Mouse (Mus musculus): Measurements from ENCODE around the gene Cope. TPM values are rescaled to one million over a fixed set of nuclear protein-coding genes. Genes with fewer than 3 reads are reported as not detected.

Gene Cope
- polyA plus RNA-seq, 2 experiments = 371 to 379 TPM

GRCm38 (mm10) chr8:70329835-70330740 is 27.8 kb downstream of the Cope start:
- H3K27ac ChIP-seq (replicated peaks; ENCODE audit: low read depth, low read length) = no peak overlapping the region
- H3K4me2 ChIP-seq (replicated peaks; ENCODE audit: low read depth, low read length, severe bottlenecking) = peak overlapping the region; percentile 34
- H3K36me3 ChIP-seq (ENCODE audit: control insufficient read depth, insufficient read depth, low read length) = peaks cover 65% of the 10 kb centered on the region
- H3K9me3 ChIP-seq (ENCODE audit: control insufficient read depth, low read length) = no peaks in the 10 kb centered on the region
- DNase-seq (ENCODE audit: low spot score) = no peak
- H3K27me3 ChIP-seq (ENCODE audit: control insufficient read depth, insufficient read depth, low read length) = no peaks in the 10 kb centered on the region
- no peak for ATAC-seq (ENCODE audit: low FRiP score, low read depth)
- peaks cover 16% of the 10 kb centered on the region for H3K4me1 ChIP-seq (ENCODE audit: control insufficient read depth, insufficient read depth, low read length)
- H3K4me3 ChIP-seq (replicated peaks; ENCODE audit: low read length) = peak overlapping the region; percentile 6; the same call in 1 of the 2 replicates
- H3K9ac ChIP-seq (ENCODE audit: low read depth, low read length, severe bottlenecking) = 0 out of 2 replicates have a peak overlapping the region, but pooled peaks have one; percentile 12
- TF ChIP-seq POLR2A (IDR thresholded peaks at IDR 0.05; ENCODE audit: borderline replicate concordance, extremely low read depth, insufficient read depth, insufficient read length) = no peak
- 12% methylated on average over 45 of the region's 45 CpGs for WGBS

GRCm38 (mm10) chr8:70330741-70331364 is 28.5 kb downstream of the Cope start:
- DNase-seq (ENCODE audit: low spot score) = peak; percentile 74
- Histone ChIP-seq H3K4me3 (replicated peaks; ENCODE audit: low read length) (peak overlapping the region; percentile 6; the same call in 1 of the 2 replicates), H3K27me3 (ENCODE audit: control insufficient read depth, insufficient read depth, low read length) (no peaks in the 10 kb centered on the region), H3K4me1 (ENCODE audit: control insufficient read depth, insufficient read depth, low read length) (peaks cover 16% of the 10 kb centered on the region), H3K9ac (ENCODE audit: low read depth, low read length, severe bottlenecking) (0 out of 2 replicates have a peak overlapping the region, but pooled peaks have one; percentile 12), H3K9me3 (ENCODE audit: control insufficient read depth, low read length) (no peaks in the 10 kb centered on the region), H3K4me2 (replicated peaks; ENCODE audit: low read depth, low read length, severe bottlenecking) (peak overlapping the region; percentile 34), H3K36me3 (ENCODE audit: control insufficient read depth, insufficient read depth, low read length) (peaks cover 71% of the 10 kb centered on the region), H3K27ac (replicated peaks; ENCODE audit: low read depth, low read length) (no peak overlapping the region)
- peak; percentile 69 for ATAC-seq (ENCODE audit: low FRiP score, low read depth)
- TF ChIP-seq POLR2A (IDR thresholded peaks at IDR 0.05; ENCODE audit: borderline replicate concordance, extremely low read depth, insufficient read depth, insufficient read length) = no peak
- 30% methylated on average over 46 of the region's 53 CpGs for WGBS

GRCm38 (mm10) chr8:70331526-70331925 is 29.2 kb downstream of the Cope start:
- Histone ChIP-seq H3K4me3 (replicated peaks; ENCODE audit: low read length) (no peak overlapping the region), H3K27me3 (ENCODE audit: control insufficient read depth, insufficient read depth, low read length) (no peaks in the 10 kb centered on the region), H3K4me2 (replicated peaks; ENCODE audit: low read depth, low read length, severe bottlenecking) (no peak overlapping the region), H3K36me3 (ENCODE audit: control insufficient read depth, insufficient read depth, low read length) (peaks cover 78% of the 10 kb centered on the region), H3K9me3 (ENCODE audit: control insufficient read depth, low read length) (no peaks in the 10 kb centered on the region), H3K27ac (replicated peaks; ENCODE audit: low read depth, low read length) (peak overlapping the region; percentile 33; the same call in 1 of the 2 replicates), H3K4me1 (ENCODE audit: control insufficient read depth, insufficient read depth, low read length) (peaks cover 16% of the 10 kb centered on the region), H3K9ac (ENCODE audit: low read depth, low read length, severe bottlenecking) (peak overlapping the region; percentile 21; the same call in 1 of the 2 replicates)
- DNase-seq (ENCODE audit: low spot score) (no peak), ATAC-seq (ENCODE audit: low FRiP score, low read depth) (no peak)
- no peak for TF ChIP-seq POLR2A (IDR thresholded peaks at IDR 0.05; ENCODE audit: borderline replicate concordance, extremely low read depth, insufficient read depth, insufficient read length)
- WGBS = 69% methylated on average over 19 of the region's 19 CpGs

GRCm38 (mm10) chr8:70332070-70332877 is 30.0 kb downstream of the Cope start:
- Histone ChIP-seq H3K27me3 (ENCODE audit: control insufficient read depth, insufficient read depth, low read length) (no peaks in the 10 kb centered on the region), H3K27ac (replicated peaks; ENCODE audit: low read depth, low read length) (no peak overlapping the region), H3K4me1 (ENCODE audit: control insufficient read depth, insufficient read depth, low read length) (peaks cover 16% of the 10 kb centered on the region), H3K9ac (ENCODE audit: low read depth, low read length, severe bottlenecking) (no peak overlapping the region), H3K4me3 (replicated peaks; ENCODE audit: low read length) (no peak overlapping the region), H3K36me3 (ENCODE audit: control insufficient read depth, insufficient read depth, low read length) (peaks cover 84% of the 10 kb centered on the region), H3K4me2 (replicated peaks; ENCODE audit: low read depth, low read length, severe bottlenecking) (peak overlapping the region; percentile 25), H3K9me3 (ENCODE audit: control insufficient read depth, low read length) (no peaks in the 10 kb centered on the region)
- no peak for TF ChIP-seq POLR2A (IDR thresholded peaks at IDR 0.05; ENCODE audit: borderline replicate concordance, extremely low read depth, insufficient read depth, insufficient read length)
- DNase-seq (ENCODE audit: low spot score) (peak; percentile 74), ATAC-seq (ENCODE audit: low FRiP score, low read depth) (peak; percentile 84)
- 26% methylated on average over 40 of the region's 41 CpGs for WGBS

- DNase-seq (ENCODE audit: low spot score) = no peak
- no peak overlapping the region for H3K9ac ChIP-seq (ENCODE audit: low read depth, low read length, severe bottlenecking)
- no peak for TF ChIP-seq POLR2A (IDR thresholded peaks at IDR 0.05; ENCODE audit: borderline replicate concordance, extremely low read depth, insufficient read depth, insufficient read length)
- no peaks in the 10 kb centered on the region for H3K9me3 ChIP-seq (ENCODE audit: control insufficient read depth, low read length)
- H3K4me1 ChIP-seq (ENCODE audit: control insufficient read depth, insufficient read depth, low read length) = peaks cover 16% of the 10 kb centered on the region
- peaks cover 85% of the 10 kb centered on the region for H3K36me3 ChIP-seq (ENCODE audit: control insufficient read depth, insufficient read depth, low read length)
- 92% methylated on average over 6 of the region's 6 CpGs for WGBS
- no peak overlapping the region for H3K4me3 ChIP-seq (replicated peaks; ENCODE audit: low read length)
- no peak overlapping the region for H3K27ac ChIP-seq (replicated peaks; ENCODE audit: low read depth, low read length)
- no peak overlapping the region for H3K4me2 ChIP-seq (replicated peaks; ENCODE audit: low read depth, low read length, severe bottlenecking)
- ATAC-seq (ENCODE audit: low FRiP score, low read depth) = no peak
- no peaks in the 10 kb centered on the region for H3K27me3 ChIP-seq (ENCODE audit: control insufficient read depth, insufficient read depth, low read length)
These were observed 30.5 kb downstream of the Cope start for GRCm38 (mm10) chr8:70332878-70333202.

Data from limb, embryonic 14.5 days (tissue).